Mouse (Mus musculus): ENCODE measurements at regions not wholly inside any gene's neighbourhood (a gene's known extent, or its start where the extent isn't known, plus 50 kb on each side); places are given as distances from the start of the nearest gene placed in this dataset.
"Not testable (repeated sequence)": the region's sequence is repeated elsewhere in the genome, so short reads cannot be mapped to it uniquely, and the experiment has no call there.

DNA sequence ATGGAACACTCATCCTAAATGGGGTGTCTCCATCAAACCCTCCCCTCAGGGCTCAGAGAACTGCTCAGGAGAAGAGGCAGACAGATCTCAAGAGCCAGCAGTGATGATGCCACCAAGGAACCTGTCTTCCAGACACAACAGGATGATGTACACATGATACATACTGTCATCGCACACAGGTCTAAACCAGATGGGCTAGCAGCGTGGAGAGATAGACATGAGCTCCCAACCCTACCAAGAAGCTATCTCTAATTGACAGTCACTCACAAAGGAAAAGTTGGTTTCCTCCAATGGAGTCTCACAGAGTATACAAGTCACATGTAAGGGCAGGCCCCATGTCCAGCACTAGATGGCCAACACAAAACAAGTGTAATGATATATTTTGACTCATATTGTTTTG is 139.9 kb downstream of the Cdca7 start:
- no peak for DNase-seq (ENCODE audit: low spot score)

DNA sequence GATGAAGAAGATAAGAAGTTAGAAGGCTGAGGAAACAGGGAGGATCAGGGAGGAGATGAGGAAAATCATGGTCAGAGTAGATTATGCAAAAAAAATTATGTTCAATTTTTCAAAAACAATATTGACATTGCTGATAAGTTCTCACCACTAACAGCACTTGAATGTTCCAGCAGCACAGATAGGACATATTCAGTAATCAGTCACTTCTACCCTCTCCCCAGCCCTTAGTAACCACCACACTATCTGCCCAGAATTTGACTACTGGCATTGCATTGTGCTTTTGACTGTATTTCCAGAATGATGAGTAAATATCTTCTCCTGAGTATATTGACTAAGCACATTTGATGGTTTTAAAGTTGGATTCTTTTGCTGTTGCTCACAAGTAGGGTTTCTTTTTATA is 140.5 kb downstream of the Cdca7 start:
- no peak for DNase-seq (ENCODE audit: low spot score)

DNA sequence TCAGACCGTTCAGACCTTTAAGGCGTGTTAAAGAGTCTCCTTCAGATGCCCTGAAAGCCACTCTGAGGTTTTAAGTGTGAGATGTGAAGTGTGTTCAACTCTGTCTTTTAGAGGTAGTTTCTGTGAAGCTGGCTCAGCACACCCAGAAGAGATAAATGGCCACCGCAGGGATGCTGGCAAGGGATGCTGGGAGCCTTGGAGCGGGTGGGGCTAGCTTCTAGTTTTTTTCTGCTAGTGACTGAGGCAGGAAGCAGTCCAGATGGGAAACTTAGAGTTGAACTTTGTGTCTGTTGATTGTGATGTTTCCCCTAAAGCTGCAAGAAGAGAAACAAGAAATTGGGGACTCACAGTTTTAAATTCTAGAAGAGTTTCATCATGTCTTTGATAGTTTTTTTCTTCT is 143.5 kb downstream of the Cdca7 start:
- DNase-seq (ENCODE audit: low spot score), result no peak

DNA sequence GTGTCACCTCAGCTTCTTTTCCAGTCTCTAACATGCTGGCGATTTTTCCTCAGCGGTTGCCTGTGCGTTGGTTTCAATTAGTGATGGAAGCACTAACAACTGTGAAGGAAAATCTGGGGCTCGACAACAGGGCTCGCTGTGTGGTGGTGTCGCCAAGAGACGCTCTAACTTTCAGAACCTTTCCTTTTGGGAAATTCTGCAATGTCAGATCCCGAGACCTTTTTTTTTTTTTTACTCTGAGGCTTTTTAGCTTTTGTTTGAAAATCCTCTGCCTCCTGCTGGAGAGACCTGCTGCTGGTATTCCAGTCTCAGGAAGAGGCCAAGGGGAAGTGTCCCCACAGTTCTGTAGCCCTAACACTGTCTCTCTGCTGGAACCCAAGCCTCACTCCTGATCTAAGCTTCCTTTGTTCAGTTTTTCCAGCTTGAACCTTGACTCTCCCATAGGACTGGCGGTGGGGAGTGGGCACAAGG is 144.3 kb downstream of the Cdca7 start:
- DNase-seq (ENCODE audit: low spot score), result no peak

DNA sequence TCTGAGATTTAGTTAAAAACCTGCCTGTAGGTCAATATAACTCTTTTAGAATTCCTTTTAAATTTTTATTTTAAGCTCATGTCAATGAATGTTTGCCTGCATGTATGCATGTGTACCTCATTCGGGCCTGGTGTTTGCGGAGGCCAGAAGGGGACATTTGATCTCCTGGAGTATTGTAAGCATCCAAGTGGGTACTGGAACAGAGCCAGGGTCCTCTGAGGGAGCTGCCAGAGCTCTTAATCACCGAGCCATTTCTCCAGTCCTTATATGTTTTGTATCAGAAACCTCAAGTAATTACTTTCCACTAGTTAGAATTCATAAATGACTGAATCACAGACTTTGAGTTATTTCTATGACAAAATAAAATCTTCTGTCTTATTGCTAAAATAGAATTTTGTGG is 152.0 kb downstream of the Cdca7 start:
- DNase-seq (ENCODE audit: low spot score), result no peak

DNA sequence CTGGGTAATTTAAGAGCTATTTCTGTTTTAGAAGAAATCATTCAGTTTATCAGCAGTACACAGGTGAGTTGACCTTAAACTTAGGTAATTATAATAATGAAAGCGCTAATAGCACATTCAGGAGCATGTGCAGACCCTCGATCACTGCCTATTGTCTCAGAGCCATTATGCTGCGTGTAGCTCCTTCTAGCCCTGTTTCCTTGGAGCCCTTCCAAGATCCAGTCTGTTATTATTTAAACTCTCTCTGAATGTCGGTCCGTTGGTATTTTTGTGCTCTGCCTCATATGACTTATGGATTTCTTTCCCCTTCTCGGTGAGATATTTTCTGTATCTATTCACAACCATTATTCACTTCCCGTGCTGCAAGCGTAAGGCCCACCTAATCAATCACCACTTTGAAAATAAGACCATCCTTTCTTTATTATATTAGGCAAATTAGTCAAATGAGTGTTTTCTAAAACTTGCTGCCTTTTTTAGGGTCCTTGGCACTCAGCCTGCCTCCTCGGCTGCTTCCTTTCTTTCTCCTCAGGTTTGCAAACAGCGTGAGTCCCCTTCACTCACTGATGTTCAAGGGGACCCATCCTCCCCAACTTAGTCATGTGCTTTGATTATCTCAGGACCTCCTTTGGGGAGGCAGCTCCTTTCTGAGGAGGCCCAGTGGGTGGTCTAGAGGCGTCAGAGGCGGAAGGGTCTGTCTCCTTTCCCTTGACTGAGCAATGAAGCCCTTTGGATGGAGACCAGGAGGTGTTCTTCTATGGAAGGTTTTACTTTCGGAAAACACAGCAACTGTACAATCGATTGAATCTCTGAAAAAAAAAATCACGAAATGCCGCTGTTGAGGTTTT is 152.9 kb downstream of the Cdca7 start:
- DNase-seq (ENCODE audit: low spot score), result no peak

DNA sequence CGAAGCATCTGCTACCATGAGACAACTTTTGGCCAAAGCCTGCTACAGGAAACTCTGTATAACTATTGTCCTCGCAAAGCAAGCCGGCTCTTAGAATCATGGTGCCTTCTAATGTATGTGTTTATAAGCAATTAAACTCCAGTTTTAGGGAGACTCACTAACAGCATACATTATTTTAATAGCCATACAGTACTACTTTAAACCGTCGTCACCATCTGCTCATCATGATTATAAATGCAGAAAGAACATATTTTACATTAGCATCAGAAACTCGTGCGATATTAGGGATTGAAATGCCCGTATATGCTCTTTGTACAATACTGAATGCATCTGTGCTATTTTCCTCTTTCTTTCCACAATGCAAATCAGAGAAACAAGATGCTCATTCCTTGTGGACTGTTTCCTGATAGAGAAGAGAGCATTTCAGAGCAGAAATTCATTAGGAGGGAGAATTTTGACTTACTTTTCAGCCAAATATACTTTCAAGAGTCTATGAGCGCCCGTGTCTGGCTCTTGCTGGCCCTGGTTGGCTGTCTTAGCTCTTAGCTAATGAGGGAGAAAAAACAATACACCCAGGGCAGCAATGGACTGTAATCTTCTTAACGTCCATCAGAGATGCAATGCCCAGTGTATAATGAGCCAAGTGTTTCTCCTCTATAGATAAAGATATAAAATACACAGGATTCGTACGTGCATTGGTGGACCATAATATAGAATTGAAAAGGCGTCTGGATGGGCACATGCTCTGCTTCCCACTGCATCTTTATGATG is 153.9 kb downstream of the Cdca7 start:
- no peak for DNase-seq (ENCODE audit: low spot score)

DNA sequence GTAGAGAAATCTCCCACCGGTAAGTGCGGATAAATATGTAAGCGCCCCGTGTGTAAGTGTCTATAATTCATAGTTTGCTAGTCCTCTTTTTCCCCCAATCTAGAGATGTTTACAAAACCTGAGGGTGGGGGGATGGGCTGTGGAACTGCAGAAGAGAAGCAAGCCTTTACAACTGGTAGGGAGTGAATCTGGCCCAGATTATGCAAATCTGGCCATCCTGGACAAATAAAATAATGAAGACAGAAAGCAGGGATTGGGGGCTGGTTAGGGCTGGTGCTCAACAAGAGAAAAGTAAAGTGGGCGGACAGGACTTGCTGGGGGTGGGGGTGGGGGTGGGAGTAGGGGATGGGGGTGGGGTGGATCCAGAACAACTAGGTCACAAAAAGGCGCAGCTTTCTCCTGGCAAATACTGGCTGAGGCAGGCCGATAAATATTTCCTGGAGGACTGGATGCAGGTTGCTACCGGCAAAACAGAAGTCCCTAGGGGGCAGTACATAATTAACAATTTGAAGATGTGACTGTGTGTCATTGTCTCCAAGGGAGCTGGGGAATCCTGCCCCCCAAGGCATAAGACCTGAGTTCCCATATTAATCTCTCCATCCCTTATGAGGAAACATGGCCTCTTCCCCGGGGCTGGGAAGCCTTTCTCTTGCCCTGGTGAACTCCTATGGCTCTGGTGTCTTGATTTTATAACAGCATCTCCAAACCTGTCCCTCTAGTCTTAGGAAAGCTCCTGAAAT is 162.1 kb downstream of the Cdca7 start:
- no peak for DNase-seq (ENCODE audit: low spot score)

DNA sequence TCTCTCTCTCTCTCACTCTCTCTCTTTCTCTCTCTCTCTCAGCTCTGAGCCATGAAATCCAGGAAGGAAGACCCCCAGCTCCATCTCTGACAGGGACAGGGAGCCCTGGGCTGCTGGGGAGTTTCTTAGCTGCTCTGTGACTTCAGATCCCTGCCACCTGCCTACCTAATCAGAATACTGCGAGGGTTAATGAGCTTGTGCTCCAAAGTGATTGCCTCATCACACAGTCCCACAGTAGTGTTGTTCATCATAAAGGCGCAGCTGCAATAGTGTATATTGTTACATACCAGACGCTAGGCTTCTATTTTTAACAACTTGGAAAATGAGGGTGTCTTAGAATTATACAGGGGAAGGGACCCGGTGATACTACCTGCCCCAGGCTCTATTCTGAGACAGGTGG is 163.1 kb downstream of the Cdca7 start:
- no peak for DNase-seq (ENCODE audit: low spot score)

DNA sequence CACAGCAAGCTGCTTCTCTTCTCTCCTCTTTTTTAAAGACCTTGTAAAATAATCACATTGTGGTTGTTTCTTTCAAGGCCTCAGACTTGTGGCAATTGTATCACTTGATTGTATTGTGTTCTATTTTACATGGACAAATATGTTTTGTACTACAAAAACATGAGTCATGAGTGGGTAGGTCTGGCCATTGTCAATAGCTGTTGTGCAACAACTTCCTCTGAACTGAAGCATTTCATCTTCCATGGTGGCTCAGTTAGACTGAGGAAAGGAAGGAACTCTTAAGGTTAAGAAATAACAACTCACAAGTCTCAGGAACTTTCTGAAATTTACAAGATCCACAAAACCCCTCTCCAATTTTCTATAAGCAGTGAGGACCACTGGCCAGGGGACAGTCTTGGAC is 165.3 kb downstream of the Cdca7 start:
- DNase-seq (ENCODE audit: low spot score), result no peak

DNA sequence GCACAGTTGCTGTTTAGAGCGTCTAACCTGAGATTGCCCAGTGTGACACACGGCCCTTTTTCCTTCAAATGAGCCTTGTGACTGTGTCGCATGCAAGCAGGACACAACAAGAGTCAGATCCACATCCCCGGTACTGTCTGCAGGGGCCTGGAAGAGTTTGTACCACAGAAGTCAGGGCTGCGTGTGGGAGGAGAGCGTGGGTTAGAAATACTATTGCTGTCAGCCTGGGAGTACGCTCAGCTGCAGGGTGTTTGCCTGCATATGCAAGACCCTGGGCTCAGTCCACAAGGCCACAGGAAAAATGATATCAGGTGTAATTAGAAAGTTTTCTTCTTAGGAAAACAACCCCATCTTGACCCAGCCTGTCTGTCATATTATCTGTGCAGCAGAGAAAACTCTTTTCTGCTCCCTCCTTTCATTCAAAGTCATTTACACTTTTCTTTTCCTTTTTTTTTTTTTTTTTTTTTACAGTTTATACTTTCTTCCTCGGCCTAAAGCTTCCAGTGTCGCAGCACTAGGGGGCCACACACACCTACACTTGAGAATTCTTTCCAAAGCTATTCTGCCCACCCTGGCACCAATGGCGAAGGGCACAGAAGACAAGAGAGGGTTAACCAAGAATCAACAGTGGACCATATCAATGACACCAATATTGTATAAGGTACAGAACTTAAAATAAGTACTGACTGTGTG is 168.3 kb downstream of the Cdca7 start:
- no peak for DNase-seq (ENCODE audit: low spot score)

DNA sequence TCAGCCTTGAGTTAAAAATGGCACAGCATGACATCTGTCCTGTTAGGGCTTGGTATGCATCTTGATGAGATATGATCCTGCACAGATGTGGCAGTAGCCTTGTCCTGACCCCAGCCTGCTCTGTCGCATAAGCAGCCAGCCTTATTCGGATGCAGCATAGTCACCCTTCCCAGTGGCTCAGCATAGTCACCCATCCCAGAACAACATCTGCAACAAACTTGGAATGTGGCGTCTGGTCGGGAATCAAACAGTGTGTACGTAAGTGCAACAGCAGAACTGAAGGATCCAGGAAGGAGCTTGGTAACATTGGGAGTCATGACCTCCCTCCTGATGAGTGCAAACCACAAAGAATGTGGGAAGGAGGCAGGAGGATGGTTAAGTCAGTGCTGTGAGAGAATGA is 171.7 kb downstream of the Cdca7 start:
- DNase-seq (ENCODE audit: low spot score), result no peak

DNA sequence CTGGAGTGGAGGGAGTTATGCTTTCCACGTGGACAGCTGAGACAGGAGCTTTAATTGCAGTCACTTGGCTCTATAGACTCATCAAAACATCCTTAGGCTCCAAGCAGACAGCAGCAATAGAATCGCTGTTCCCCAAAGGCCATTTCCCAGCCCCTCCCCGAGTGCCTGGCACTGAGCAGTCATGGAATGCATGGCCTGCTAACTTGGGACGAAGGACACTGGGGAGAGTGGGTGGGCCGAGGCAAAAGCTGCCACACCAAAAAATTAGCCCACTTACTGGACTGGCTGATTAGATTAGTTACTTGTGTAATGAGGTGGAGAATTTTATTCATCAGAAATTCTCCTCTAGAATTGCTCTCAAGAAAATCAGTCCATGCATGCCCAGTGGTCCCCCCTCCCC is 172.3 kb downstream of the Cdca7 start:
- no peak for DNase-seq (ENCODE audit: low spot score)

DNA sequence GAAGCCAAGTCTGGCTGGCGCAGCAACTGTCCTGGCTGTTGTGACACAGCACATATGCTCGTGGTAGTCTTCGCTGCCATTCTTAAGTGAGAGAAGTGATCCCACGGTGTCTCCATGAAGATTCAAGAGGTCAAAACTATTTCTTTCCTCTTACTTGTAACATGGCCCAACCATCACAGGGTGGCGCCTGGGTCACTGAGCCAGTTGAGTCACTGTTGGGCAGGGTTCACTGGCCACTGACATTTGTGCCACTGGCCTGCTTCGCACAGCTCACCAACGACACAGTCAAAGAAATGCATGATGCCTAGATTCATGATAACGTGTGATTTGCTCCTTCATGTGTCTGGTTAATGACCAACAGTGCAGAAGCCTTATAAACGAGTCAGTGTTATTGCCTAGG is 179.9 kb downstream of the Cdca7 start:
- no peak for DNase-seq (ENCODE audit: low spot score)

DNA sequence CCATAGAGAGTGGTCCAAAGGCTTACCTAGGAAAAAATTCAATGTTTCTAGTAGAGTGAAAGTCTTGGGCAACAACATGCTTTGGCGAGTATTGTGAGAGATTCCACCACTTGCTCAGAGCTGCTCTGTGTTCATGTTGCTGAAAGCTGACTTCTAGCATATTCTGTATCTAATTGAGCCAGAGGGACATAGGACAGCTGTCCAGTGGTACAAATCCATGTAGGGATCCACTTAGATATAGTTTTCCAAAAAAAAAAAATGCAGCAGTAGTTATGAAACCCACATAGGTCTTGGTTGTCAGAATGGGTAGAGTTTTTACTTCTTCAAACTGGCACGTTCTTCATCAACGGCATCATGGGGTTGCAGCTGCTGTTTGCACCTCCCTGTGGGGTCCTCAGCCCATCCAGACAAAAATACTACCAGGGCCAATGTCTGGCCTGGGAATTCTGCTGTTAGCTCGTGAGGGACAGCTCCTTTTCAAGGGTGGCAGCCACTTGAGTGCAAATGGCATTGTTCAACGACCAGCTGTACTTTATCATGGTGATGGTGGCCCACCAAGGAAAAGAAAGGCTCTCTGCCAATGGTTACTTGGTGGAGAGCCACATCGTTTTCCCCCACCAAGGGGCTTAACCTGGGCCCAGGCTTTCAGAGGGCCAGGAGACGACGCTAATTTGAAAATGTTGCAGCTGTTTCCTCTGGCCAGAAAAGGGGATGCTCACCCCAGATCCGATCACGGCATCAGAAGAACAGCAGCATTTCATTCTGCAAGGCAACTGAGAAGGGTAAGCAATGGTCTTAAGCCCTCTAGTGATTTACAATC is 181.4 kb downstream of the Cdca7 start:
- DNase-seq (ENCODE audit: low spot score), result no peak

DNA sequence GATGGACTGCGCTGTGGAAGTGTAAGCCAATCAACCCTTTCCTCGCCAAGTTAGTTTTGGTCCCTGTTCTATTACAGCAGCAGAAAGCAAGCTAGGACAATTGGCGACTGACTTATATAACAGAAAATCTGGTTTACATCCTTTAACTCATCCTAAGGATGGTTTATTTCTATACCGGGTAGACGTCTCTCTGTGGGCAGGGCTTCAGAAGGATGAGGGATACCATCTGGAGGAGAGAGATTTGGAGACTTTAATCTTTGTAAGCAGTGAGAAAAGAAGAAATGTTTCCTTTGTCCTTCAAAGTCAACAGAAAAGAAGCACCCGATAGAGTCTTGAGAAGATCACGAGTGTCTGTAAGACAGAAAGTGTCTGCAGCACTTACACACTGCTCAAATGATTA is 186.4 kb downstream of the Cdca7 start:
- no peak for DNase-seq (ENCODE audit: low spot score)

DNA sequence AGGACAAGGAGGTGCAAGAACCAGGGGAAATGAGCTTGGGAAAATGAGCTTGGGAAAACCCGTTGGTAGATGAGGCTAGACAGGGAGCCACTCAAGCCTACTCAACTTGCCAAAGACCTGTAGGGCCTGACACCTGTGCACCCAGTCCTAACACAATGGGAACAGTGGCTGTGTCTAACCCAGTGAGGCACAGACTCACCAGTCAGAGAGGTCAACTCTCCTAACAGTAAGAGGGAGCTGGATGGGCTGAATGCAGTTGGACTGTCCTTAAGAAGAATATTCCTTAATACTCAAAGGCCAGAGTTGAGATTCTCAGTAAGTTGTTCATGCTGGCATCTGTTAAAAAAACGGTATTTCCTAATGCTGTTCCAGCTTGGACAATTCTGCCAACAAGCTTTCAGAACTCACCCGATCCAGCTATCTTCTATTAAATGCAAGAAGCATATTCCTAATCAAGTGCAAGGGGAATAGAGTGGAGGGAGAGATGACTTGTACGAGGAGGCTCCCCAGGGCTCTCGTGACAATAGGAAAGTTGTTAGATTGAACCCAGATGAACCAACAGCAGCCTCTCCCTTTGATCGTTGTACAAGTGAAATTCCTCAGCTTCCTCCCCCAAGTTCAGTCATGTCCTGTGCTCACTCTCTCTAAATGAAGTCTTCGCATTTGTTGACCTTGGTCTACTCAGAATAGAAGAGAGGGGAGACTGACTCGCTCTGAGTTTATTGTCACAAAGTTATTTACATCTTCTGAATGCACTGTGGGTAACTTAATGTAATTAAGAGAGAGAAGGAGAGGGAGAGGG is 187.2 kb downstream of the Cdca7 start:
- no peak for DNase-seq (ENCODE audit: low spot score)

DNA sequence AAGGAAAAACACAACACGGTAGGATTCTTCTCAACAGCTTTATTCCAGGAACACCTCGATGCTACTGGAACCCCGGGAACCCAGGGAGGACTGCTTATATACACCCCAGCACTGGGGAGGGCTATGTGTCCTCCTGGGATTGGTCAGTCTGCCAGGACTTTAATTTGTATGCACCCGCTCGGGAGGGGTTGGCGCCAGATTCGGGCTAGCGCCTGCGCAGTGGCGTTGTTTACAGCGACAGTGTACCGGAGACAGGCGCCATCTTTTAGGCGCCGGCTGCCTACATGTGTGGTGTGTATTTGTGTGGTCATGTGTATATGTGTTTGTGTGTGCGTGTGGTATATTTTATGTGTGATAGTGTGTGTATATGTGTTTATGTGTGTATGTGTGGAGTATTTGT is 191.4 kb downstream of the Cdca7 start:
- not testable (repeated sequence) for DNase-seq (ENCODE audit: low spot score)

DNA sequence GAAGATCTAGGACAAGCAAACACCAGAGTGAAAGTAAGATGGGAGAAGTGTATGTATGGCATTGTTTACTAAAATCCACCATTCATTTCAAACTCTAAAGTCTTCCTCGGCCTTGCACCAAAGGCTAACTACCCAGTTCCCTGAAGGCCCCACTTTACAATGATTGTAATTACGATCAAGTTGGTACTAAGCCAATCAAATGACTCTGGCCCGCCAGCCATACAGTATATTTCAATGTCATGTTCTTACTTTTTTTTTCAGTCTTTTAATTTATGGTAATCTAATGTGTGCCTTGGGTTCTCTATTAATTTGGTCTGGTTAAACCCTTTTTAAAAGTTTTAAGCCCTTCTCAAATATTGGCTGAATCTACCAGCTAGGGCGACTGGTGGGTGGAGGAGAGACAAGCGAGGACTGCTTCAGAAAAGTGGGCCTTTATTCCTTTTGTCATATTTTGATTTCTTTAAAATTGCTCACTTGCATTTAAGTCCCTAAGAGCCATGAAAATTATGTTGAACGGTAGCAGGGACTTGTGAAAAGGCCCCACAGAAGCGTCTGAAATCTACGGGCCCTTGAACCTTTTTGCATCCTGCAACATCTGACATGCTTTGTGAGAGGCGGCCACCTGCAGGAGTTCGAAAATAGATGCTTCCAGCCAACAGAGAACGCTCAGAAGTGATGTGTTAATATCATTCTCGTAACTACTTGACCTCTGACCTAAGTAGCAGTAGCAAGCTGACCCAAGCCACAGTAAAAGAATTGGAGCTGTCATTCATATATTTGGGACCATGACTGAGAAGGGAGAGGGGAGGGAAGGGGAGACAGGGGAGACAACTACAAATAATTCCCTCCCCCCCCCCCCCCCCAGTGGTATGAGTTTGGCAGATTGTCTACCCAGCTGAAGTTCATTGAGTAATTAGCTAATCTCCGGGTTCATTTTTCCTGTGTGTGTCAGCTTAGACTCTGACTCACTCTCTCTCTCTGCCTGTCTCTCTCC is 197.2 kb downstream of the Cdca7 start:
- DNase-seq (ENCODE audit: low spot score), result no peak

Measured in ovary, postnatal 14 days (tissue).